Mouse (Mus musculus): ENCODE measurements around the gene Etl4.
"Not testable (repeated sequence)": the region's sequence is repeated elsewhere in the genome, so short reads cannot be mapped to it uniquely, and the experiment has no call there.

Etl4 gene

GRCm38 (mm10) chr2:20661841-20662240, 752.3 kb downstream of the Etl4 start:
- no peak for DNase-seq

DNA sequence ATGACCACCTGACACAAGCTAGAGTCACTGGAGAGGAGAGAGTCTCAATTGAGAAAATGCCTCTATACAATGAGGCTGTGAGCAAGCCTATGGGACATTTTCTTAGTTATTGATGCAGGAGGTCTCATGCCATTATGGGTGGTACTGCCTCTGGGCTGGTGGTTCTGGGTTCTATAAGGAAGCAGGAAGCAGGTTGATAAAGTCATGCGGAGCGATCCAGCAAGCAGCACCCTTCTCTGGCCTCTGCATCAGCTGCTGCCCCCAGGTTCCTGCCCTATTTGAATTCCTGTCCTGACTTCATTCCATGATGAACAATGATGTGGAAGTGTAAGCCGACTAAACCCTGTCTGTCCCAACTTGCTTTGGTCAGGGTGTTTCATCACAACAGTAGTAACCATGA, 753.1 kb downstream of the Etl4 start:
- no peak for DNase-seq

- no peak for DNase-seq
Measured at GRCm38 (mm10) chr2:20665309-20665971, 755.9 kb downstream of the Etl4 start.

GRCm38 (mm10) chr2:20666051-20666478, 756.5 kb downstream of the Etl4 start:
- DNase-seq: no peak

- DNase-seq: no peak
Measured at GRCm38 (mm10) chr2:20667876-20668275, 758.3 kb downstream of the Etl4 start.

DNA sequence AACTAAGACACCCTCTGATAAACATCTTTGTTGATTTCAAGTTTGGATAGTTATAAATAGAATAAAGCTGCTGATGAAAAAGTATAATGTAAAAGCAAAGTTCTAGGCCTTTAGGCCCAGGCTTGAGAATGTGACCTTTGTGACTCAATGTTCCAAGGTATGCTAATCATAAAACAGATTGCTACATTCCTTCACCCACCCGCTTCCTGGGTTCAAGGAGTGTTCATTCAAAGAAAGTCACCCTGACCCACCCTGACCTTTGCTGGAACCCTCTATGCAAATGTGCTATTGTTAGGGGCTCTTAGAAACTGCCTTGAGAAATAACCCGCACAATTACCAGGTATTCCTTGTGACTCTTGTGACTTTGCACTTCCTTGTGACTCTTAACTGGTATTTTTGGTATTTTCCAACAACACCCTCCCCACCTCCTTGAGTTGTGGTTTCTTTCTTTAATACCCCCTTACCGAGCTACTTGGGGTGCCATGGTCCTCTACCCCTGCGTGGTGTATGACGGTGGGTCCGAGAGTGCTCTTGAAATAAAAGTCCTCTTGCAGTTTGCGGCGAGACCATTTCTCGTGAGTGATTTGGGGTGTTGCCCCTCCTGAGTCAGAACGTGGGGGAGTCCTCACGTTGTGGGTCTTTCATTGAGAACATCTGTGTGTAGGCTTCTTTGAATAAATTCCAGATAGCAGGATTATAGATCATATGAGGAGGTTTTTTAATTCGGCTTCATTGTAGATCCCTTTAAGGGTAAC, 758.9 kb downstream of the Etl4 start:
- not testable (repeated sequence) for DNase-seq

DNA sequence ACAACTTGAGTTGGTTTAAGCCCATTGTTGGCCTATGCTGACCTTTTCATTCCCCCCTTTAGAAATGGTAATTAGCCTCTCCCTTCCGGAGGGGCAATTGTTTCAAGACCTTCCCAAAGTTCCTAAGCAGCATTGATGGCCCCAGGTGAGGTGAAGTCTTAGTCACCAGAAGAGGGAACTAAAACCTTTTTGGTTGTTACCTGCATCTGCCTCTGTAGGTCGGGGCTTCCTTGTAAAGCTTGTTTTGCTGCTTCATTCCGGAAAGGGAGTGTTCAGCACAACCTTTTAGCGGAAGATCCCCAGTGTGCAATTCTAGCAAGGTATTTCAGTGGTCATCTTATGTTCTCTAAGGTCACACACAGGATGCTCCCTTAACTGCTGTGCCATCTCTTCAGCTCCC, 759.8 kb downstream of the Etl4 start:
- DNase-seq: no peak

DNA sequence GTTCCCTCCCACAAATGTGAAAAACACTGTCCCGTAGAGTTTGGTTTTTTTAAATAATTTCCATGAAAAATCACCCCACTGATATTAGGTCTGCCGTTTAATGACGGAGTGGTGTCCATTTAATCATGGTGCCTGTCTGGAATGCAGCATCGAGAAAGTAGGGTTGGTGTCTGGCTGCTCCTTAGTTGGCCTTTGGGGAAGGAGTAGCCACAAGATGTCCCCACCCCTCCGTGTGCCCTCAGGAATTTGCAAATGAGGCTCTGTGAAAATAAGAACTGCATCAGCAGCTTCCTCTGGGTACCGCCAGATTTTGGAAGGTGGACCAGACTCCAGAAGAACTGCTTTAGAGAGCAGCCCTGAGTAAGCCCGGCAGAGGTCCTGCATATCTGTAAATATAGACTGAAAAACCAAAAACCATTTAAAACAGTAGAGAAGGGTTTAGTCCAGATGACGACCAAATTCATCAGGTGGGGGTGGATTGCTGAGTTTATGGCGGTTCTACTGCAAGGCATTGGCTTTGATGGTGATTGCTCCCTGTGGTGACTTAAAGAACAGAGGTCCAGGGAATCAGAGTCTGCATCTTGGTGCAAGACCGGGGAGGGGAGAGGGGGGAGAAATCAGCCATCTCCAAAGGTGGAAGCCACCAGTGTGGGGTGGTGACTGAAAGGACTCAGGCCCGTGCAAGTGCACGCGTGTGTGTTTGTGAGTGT, 762.1 kb downstream of the Etl4 start:
- no peak for DNase-seq

DNA sequence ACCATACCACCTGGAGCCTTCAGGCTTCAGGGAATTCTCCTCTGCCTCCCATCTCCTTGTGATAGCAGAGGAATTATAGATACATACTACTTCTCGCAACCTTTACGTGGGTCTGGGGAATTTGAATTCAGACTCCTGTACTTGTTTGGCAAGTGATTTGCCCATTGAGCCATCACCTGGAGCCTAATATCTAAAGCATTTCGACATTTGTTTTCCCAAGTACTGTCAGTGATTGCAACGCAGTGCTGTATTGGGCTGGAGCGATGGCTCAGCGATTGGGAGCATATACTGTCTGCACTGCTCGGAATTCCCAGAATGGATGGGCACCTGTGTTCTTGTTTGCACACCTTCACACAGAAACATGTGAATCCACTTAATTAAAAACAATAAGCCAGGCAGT, 762.7 kb downstream of the Etl4 start:
- DNase-seq: no peak

DNA sequence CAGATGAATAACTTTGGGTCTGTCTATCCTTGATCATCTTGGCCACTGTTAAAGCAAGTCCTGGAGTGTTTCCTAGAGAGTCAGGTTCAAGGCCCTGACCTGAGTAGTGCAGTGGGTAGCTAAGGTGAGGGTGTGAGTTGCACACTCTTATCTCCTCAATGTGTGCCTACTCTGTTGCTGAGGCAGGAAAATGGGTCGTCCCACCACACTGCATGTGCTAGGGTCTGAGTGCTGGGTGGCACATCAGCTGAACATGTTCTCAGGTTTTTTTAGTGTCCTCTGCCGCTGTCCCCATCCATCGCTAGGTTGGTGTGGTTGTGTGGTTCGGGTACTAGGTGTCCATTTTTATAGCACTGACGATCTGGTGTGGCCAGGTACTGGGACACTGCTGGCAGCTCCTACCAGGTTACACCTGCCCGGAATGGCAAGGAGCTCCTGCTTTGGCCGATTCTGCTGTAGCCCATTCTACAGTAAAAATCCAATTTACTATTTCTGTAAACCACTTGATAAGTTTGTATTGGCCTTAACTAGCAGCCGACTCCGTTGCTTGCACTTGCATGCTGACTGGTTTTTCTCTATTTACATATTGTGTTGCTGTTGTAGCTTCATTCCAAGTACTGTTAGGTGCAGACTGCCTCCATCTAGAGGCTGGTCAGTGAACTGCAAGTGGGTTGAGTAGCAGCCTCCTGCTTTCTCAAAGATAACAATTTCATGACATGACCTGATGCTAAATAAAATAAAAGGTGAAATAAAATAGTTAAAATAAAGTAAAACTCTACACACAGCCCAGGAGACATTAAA, 763.4 kb downstream of the Etl4 start:
- peak; percentile 22 for DNase-seq

- no peak for DNase-seq
Measured at GRCm38 (mm10) chr2:20676379-20676778, 766.8 kb downstream of the Etl4 start.

DNA sequence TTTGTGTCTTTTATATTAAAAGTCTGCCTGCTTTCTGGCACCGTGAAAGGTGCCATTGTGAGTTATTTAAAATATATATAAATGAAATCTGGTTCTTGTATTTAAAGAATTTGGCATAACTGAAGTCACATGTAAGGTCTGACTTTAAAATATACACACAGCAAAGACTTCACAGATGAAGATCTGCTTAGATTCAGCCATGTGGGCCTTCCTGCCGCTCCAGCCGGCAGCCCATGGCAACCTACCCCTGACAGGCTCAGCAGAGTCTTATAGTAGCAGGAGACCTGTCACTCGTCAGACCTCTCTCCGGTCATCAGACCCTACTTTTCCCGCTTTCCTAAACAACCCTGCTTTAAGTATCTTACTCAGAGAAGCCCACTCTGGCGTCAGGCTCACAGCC, 769.2 kb downstream of the Etl4 start:
- no peak for DNase-seq

GRCm38 (mm10) chr2:20682203-20682602, 772.6 kb downstream of the Etl4 start:
- DNase-seq: not testable (repeated sequence)

GRCm38 (mm10) chr2:20689389-20689788, 779.8 kb downstream of the Etl4 start:
- DNase-seq: no peak

DNA sequence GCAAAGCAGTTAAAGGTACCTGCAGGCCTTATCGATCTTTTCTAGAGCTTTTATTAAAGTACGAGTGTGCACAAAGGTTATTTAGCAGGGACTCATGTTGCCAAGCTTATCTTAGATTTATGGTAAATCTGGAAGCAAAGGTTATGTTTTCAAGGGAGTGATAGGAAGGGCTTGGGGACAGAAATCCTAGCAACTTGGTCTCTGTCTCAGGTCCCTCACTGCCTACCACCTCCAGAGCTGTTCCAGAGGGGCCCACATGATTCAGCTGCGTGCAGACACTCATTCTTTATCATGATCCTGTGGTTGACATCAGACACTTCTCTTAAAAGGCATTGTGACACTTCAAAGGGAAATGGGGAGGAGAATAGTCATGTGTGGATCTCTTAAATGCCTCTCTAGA, 783.3 kb downstream of the Etl4 start:
- DNase-seq: no peak

DNA sequence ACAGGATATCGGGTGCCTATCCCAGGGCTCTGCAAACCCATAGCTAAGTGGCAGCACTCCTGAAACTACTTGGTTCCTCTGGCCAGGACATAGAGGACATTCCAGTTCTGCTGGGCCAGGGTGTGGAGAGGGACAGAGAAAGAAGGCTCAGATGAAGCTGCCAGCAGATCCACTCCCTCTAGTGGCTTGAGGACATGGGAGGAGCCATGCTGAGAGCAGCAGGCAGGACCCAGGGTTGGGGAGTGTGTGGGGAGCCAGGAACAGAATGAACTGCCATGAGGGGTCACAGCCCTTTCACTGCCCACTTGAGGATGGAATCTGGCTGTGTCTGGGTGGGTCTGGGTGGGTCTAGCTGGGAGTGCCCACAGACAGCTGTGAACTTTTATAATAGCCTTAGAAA, 784.2 kb downstream of the Etl4 start:
- DNase-seq: no peak

DNA sequence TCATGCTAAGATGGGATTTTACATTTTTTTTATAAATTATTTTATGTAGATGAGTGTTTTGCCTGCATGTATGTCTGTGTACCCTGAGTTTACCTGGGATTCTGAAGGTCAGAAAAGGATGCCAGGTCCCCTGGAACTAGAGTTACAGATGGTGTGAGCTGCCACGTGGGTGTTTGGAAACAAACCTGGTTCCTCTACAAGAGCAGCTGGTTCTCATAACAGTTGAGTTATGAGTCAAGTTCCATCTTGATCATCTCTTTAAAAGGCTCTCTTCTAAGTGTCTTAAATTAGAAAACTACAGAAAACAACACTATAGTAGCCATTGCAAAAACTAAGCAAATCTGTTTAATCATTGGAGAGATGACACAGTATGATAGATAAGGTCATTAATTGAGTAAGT, 788.1 kb downstream of the Etl4 start:
- no peak for DNase-seq

GRCm38 (mm10) chr2:20705110-20705509, 795.5 kb downstream of the Etl4 start:
- no peak for DNase-seq

DNA sequence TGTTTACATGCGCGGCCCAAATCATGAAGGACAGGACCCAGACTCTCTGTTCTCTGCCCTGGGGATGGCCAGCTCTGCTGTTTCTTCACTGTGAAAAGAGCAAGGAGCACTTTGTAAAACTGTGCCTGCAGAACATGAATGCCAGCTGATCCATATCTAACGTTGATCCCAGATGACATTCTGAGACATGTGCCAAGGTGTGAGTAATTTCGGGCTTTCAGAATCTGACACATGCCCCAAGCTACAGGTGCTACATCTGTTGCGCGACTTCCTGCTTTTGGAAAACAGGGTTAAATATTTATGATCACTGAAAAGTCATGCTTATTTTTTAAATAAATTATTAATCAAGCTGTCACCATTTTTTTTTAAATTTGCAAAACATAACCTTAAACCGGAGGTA, 801.0 kb downstream of the Etl4 start:
- no peak for DNase-seq

- DNase-seq: no peak
Measured at GRCm38 (mm10) chr2:20711024-20711423, 801.4 kb downstream of the Etl4 start.

DNA sequence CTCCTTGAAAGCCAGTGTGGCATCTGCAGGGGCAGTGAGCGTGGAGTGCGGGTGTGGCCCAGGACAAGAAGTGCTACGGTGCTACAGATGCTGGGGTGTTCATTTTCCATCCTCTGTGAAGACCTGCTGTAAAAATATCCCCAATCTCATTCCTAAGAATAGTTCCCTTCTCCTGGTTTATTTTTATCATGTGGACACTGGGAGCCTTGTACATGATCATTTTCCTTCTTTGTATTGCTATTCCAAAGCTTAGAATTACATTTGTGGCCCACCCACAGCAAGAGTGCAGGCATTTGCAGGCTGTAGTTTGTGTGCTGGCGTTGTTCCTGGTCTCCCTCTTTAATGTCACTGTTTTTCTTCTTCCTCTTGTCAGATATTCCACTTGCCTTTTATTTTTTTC, 809.5 kb downstream of the Etl4 start:
- no peak for DNase-seq

GRCm38 (mm10) chr2:20721098-20721497, 811.5 kb downstream of the Etl4 start:
- no peak for DNase-seq

Data from cerebellum, adult 11 months (tissue).